ENCODE assay signal across 14 mouse cellular contexts in genomic region chrX:107341980-107342379, GRCm38 (mm10).
A peak's percentile ranks its signal among the peaks of the same experiment; 100 is the strongest.
DNase-seq lines count a peak whose midpoint lies in the region; ATAC-seq and TF ChIP-seq lines count a peak whose summit lies in the region.
"Had no signal": no experiment of that assay in that cellular context is flagged by ENCODE, and none has a peak within 500 bp of the region (broad histone marks: within the 10 kb centered on the region; RNA-seq: fewer than 3 reads in every experiment).

No protein-coding gene starts in this region.

- H3K9me3 ChIP-seq in MEL (replicated peaks; ENCODE audit: insufficient read depth, low read length): no peaks in the 10 kb centered on the region
- H3K9me3 ChIP-seq in limb, embryonic 10.5 days (replicated peaks): no peaks in the 10 kb centered on the region
- H3K9me3 ChIP-seq in midbrain, embryonic 16.5 days (replicated peaks; ENCODE audit: control insufficient read depth, low read length, poor library complexity, severe bottlenecking): no peaks in the 10 kb centered on the region; the same call in 1 of the 2 replicates
- H3K9me3 ChIP-seq in kidney, embryonic 15.5 days (replicated peaks): no peaks in the 10 kb centered on the region
- H3K9me3 ChIP-seq: liver, embryonic 13.5 days had no signal

- no peak overlapping the region for H3K4me3 ChIP-seq in MEL (ENCODE audit: control insufficient read depth in 1 of 2, insufficient read depth in 1 of 2, low read depth in 2 of 2, low read length in 2 of 2)
- no peak overlapping the region for H3K4me3 ChIP-seq in limb, embryonic 10.5 days
- H3K4me3 ChIP-seq in midbrain, embryonic 16.5 days (ENCODE audit: low read depth, low read length): no peak overlapping the region
- H3K4me3 ChIP-seq in kidney, embryonic 15.5 days (replicated peaks): no peak overlapping the region
- H3K4me3 ChIP-seq: liver, embryonic 13.5 days had no signal

- H3K4me2 ChIP-seq in midbrain, embryonic 16.5 days (ENCODE audit: low read length): no peak overlapping the region
- H3K4me2 ChIP-seq in kidney, embryonic 15.5 days: no peak overlapping the region
- H3K4me2 ChIP-seq: liver, embryonic 13.5 days; midbrain, embryonic 11.5 days had no signal

- peak; percentile 69 for ATAC-seq in inflammation-experienced regulatory T-cells, adult 6 months
- ATAC-seq in midbrain, embryonic 16.5 days: no peak
- ATAC-seq in kidney, embryonic 15.5 days (replicated peaks; ENCODE audit: low FRiP score): no peak

- no peaks in the 10 kb centered on the region for H3K4me1 ChIP-seq in MEL (ENCODE audit: control insufficient read depth in 1 of 2, insufficient read depth in 2 of 2, low read length in 2 of 2)
- H3K4me1 ChIP-seq in limb, embryonic 10.5 days: no peaks in the 10 kb centered on the region
- H3K4me1 ChIP-seq in midbrain, embryonic 16.5 days (ENCODE audit: control insufficient read depth, insufficient read depth, low read length): no peaks in the 10 kb centered on the region
- H3K4me1 ChIP-seq in kidney, embryonic 15.5 days: no peaks in the 10 kb centered on the region
- H3K4me1 ChIP-seq: liver, embryonic 13.5 days had no signal

- DNase-seq in kidney, adult 9 months: peak; percentile 0
- no peak for DNase-seq in kidney, postnatal 25 days
- peak; percentile 23 for DNase-seq in MEL (ENCODE audit: low read depth, low spot score)
- DNase-seq in thymus, postnatal 10 days (ENCODE audit: low spot score in 2 of 2): peak; percentile 40 to 53
- no peak for DNase-seq in limb, embryonic 10.5 days (ENCODE audit: low spot score)
- DNase-seq: cerebellum, postnatal 10 days; gastrocnemius, postnatal 25 days; kidney, adult 11 months; liver, embryonic 13.5 days; right cerebral cortex, postnatal 14 days had no signal

- H3K36me3 ChIP-seq in MEL (ENCODE audit: control insufficient read depth in 1 of 2, insufficient read depth in 2 of 2, low read length in 2 of 2): no peaks in the 10 kb centered on the region
- no peaks in the 10 kb centered on the region for H3K36me3 ChIP-seq in limb, embryonic 10.5 days
- H3K36me3 ChIP-seq in midbrain, embryonic 16.5 days (ENCODE audit: control insufficient read depth, insufficient read depth, low read length): no peaks in the 10 kb centered on the region
- no peaks in the 10 kb centered on the region for H3K36me3 ChIP-seq in kidney, embryonic 15.5 days
- H3K36me3 ChIP-seq: liver, embryonic 13.5 days had no signal

- TF ChIP-seq EP300 in MEL (IDR thresholded peaks at IDR 0.05; ENCODE audit: low read depth in 1 of 2, low read length in 2 of 2): no peak

- WGBS in limb, embryonic 10.5 days: 33% methylated on average over 3 of the region's 3 CpGs
- WGBS in midbrain, embryonic 16.5 days: 61% methylated on average over 3 of the region's 3 CpGs
- WGBS in kidney, embryonic 15.5 days: 55% methylated on average over 3 of the region's 3 CpGs

- peak; percentile 64 for TF ChIP-seq RAD21 in MEL (IDR thresholded peaks at IDR 0.05; ENCODE audit: low read depth, low read length)

- no peaks in the 10 kb centered on the region for H3K79me2 ChIP-seq in MEL (ENCODE audit: control insufficient read depth, insufficient read depth, low read length, poor library complexity)

- H3K27ac ChIP-seq in MEL (ENCODE audit: control insufficient read depth, low read depth, low read length): no peak overlapping the region
- H3K27ac ChIP-seq in limb, embryonic 10.5 days: no peak overlapping the region
- H3K27ac ChIP-seq in midbrain, embryonic 16.5 days (ENCODE audit: low read length): no peak overlapping the region
- no peak overlapping the region for H3K27ac ChIP-seq in kidney, embryonic 15.5 days
- H3K27ac ChIP-seq: liver, embryonic 13.5 days had no signal

- peak in 2 of 3 experiments; percentile 42 to 47; a peak in 3 of 6 replicates for TF ChIP-seq CTCF in MEL (IDR thresholded peaks at IDR 0.05 in 2 of 3, conservative IDR thresholded peaks at IDR 0.05 in 1 of 3; ENCODE audit: control insufficient read depth in 1 of 3, insufficient read depth in 1 of 3, low read depth in 2 of 3, low read length in 3 of 3, poor library complexity in 1 of 3, severe bottlenecking in 1 of 3)

- TF ChIP-seq POLR2A in MEL (IDR thresholded peaks at IDR 0.05; ENCODE audit: control insufficient read depth in 1 of 2, insufficient read depth in 1 of 2, low read depth in 1 of 2, low read length in 2 of 2, poor library complexity in 1 of 2): no peak

- no peak overlapping the region for H3K9ac ChIP-seq in MEL (ENCODE audit: control insufficient read depth, low read depth, low read length, poor library complexity, severe bottlenecking)
- no peak overlapping the region for H3K9ac ChIP-seq in midbrain, embryonic 16.5 days (ENCODE audit: low read depth, low read length)
- no peak overlapping the region for H3K9ac ChIP-seq in kidney, embryonic 15.5 days
- H3K9ac ChIP-seq: liver, embryonic 13.5 days had no signal

- no peaks in the 10 kb centered on the region for H3K27me3 ChIP-seq in MEL (ENCODE audit: control insufficient read depth in 1 of 2, insufficient read depth in 2 of 2, low read length in 2 of 2)
- no peaks in the 10 kb centered on the region for H3K27me3 ChIP-seq in limb, embryonic 10.5 days (ENCODE audit: low read depth, poor library complexity, severe bottlenecking)
- no peaks in the 10 kb centered on the region for H3K27me3 ChIP-seq in midbrain, embryonic 16.5 days (ENCODE audit: control insufficient read depth, insufficient read depth, low read depth, low read length)
- no peaks in the 10 kb centered on the region for H3K27me3 ChIP-seq in kidney, embryonic 15.5 days
- H3K27me3 ChIP-seq: liver, embryonic 13.5 days had no signal

TF ChIP-seq in MEL, 35 proteins besides CTCF, POLR2A, EP300 and RAD21:
- no peak for TF ChIP-seq HCFC1 (IDR thresholded peaks at IDR 0.05; ENCODE audit: low read depth, low read length)
- no peak for TF ChIP-seq POLR2AphosphoS2 (IDR thresholded peaks at IDR 0.05; ENCODE audit: low read length)
- TF ChIP-seq E2F4 (IDR thresholded peaks at IDR 0.05; ENCODE audit: borderline replicate concordance, low read depth, low read length): no peak
- no peak for TF ChIP-seq TCF12 (IDR thresholded peaks at IDR 0.05; ENCODE audit: low read depth, low read length)
- no peak for TF ChIP-seq MYC (IDR thresholded peaks at IDR 0.05; ENCODE audit: low read depth, low read length)
- TF ChIP-seq SMC3 (IDR thresholded peaks at IDR 0.05; ENCODE audit: low read depth, low read length): peak; percentile 55
- no peak for TF ChIP-seq USF1 (IDR thresholded peaks at IDR 0.05; ENCODE audit: low read depth, low read length)
- peak; percentile 44; the same call in 1 of the 2 replicates for TF ChIP-seq ZC3H11A (IDR thresholded peaks at IDR 0.05; ENCODE audit: low read depth, low read length)
- TF ChIP-seq MEF2A (IDR thresholded peaks at IDR 0.05; ENCODE audit: extremely low read depth, insufficient replicate concordance, low read depth, low read length, poor library complexity, severe bottlenecking): no peak

Comparison
In these comparisons a context has a peak if more than half of its experiments do, and no peak if none do; other contexts are left out.
1. DNase-seq: peak in kidney, adult 9 months (single experiment), MEL (single experiment) and thymus, postnatal 10 days (2 of 2); none in kidney, postnatal 25 days (0 of 2) and limb, embryonic 10.5 days (single experiment).